Mouse (Mus musculus) cortical plate, adult 2 months (tissue): ENCODE results near the gene Pde8b.

Source experiments
- CTCF ChIP-seq: fragments of 200-500 bp; IDR thresholded peaks from 2 replicates; pipeline ENCODE4 v1.5.1; 2011; ENCODE audit warnings: mild to moderate bottlenecking, control low read depth, low read length; ENCODE audit not compliant: insufficient read depth; ENCODE audit errors: extremely low read depth
- POLR2A ChIP-seq: fragments of 200-500 bp; IDR thresholded peaks from 2 replicates; pipeline ENCODE4 v1.6.1; 2011; ENCODE audit warnings: mild to moderate bottlenecking, low read length, control low read depth; ENCODE audit not compliant: insufficient read depth; ENCODE audit errors: extremely low read depth

DNA sequence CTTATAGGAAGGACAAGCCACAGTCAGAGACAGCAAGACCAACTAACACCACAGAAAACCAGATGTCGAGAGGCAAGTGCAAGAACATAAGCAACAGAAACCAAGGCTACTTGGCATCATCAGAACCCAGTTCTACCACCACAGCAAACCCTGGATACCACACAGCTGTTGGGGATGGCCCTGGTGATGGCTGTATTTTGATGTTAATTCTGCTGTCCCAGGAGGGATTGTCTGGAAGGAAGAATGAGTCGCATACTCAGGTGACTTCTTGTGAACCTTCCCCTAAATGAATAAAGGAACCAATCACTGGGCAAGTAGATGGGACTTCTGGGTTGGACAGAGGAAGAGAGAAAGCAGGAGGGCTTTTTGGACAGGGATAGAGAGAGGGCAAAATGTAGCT is 69.9 kb downstream of the Pde8b start:
- TF ChIP-seq CTCF, result no peak
- no peak for TF ChIP-seq POLR2A
